Comparison of ENCODE assay signal across 8 mouse cellular contexts in genomic region chr12:16185431-16185923, GRCm38 (mm10).
A peak's percentile ranks its signal among the peaks of the same experiment; 100 is the strongest.
DNase-seq lines count a peak whose midpoint lies in the region; ATAC-seq and TF ChIP-seq lines count a peak whose summit lies in the region.

No protein-coding gene starts in this region.

- peak; percentile 81 for ATAC-seq in heart, embryonic 14.5 days (ENCODE audit: insufficient number of reproducible peaks, insufficient read depth, low FRiP score, low read depth)
- peak; percentile 77 for ATAC-seq in liver, embryonic 12.5 days

- H3K4me1 ChIP-seq in heart, embryonic 14.5 days (ENCODE audit: control insufficient read depth in 2 of 2, insufficient read depth in 2 of 2, low read length in 2 of 2): peaks cover 19 to 30% of the 10 kb centered on the region in 2 experiments
- peaks cover 19% of the 10 kb centered on the region for H3K4me1 ChIP-seq in liver, embryonic 12.5 days
- H3K4me1 ChIP-seq in spleen, adult 2 months (ENCODE audit: control insufficient read depth, insufficient read depth, insufficient read length): peaks cover 3% of the 10 kb centered on the region; the same call in 1 of the 2 replicates

- peak overlapping the region; percentile 28 to 63 for H3K27ac ChIP-seq in heart, embryonic 14.5 days (replicated peaks in 1 of 2; ENCODE audit: control insufficient read depth in 1 of 2, insufficient read depth in 1 of 2, low read depth in 2 of 2, low read length in 2 of 2)
- H3K27ac ChIP-seq in liver, embryonic 12.5 days: no peak overlapping the region
- H3K27ac ChIP-seq in spleen, adult 2 months (ENCODE audit: insufficient read depth, low read length): no peak overlapping the region

- DNase-seq in CD4-positive helper T cell, adult 2 months (ENCODE audit: low read depth, low spot score): peak; percentile 49
- DNase-seq in brain, embryonic 14.5 days (ENCODE audit: low read depth): peak; percentile 12
- peak; percentile 23 to 54 for DNase-seq in spleen, adult 2 months (ENCODE audit: low read depth in 1 of 2, low spot score in 2 of 2)
- DNase-seq in frontal cortex, postnatal 10 days (ENCODE audit: low spot score in 2 of 2): no peak
- no peak for DNase-seq in urinary bladder, adult 18-20 months (ENCODE audit: low spot score in 2 of 2)
- DNase-seq in testis, postnatal 10 days (ENCODE audit: low spot score): no peak

- H3K27me3 ChIP-seq in heart, embryonic 14.5 days (ENCODE audit: control insufficient read depth, insufficient read depth, low read length): no peaks in the 10 kb centered on the region; the same call in 1 of the 2 replicates
- no peaks in the 10 kb centered on the region for H3K27me3 ChIP-seq in liver, embryonic 12.5 days (replicated peaks)
- H3K27me3 ChIP-seq in spleen, adult 2 months (ENCODE audit: control insufficient read depth, insufficient read depth, low read length): no peaks in the 10 kb centered on the region

- TF ChIP-seq CTCF in brain, embryonic 14.5 days (IDR thresholded peaks at IDR 0.05; ENCODE audit: borderline replicate concordance, extremely low read depth, insufficient read depth, insufficient read length): no peak
- TF ChIP-seq CTCF in spleen, adult 2 months (IDR thresholded peaks at IDR 0.05; ENCODE audit: extremely low read depth, insufficient read depth, insufficient read length, insufficient replicate concordance): no peak

- H3K4me3 ChIP-seq in heart, embryonic 14.5 days (ENCODE audit: control insufficient read depth in 1 of 2, insufficient read depth in 1 of 2, low read depth in 1 of 2, low read length in 2 of 2): peak overlapping the region in 1 of 2 experiments; percentile 3; a peak in 1 of 4 replicates
- H3K4me3 ChIP-seq in liver, embryonic 12.5 days: no peak overlapping the region; the same call in 1 of the 2 replicates
- H3K4me3 ChIP-seq in spleen, adult 2 months (ENCODE audit: extremely low read depth, insufficient read depth, insufficient read length): peak overlapping the region; percentile 35; the same call in 1 of the 2 replicates

- H3K9me3 ChIP-seq in heart, embryonic 14.5 days (ENCODE audit: control insufficient read depth, low read length): no peaks in the 10 kb centered on the region
- no peaks in the 10 kb centered on the region for H3K9me3 ChIP-seq in liver, embryonic 12.5 days (replicated peaks)

- no peaks in the 10 kb centered on the region for H3K36me3 ChIP-seq in heart, embryonic 14.5 days (ENCODE audit: control insufficient read depth, insufficient read depth, low read length)
- no peaks in the 10 kb centered on the region for H3K36me3 ChIP-seq in liver, embryonic 12.5 days
- H3K36me3 ChIP-seq in spleen, adult 2 months (ENCODE audit: control insufficient read depth, insufficient read depth, low read length): no peaks in the 10 kb centered on the region

- H3K9ac ChIP-seq in heart, embryonic 14.5 days (ENCODE audit: low read length): 0 out of 2 replicates have a peak overlapping the region, but pooled peaks have one; percentile 31
- H3K9ac ChIP-seq in liver, embryonic 12.5 days: no peak overlapping the region

- peak overlapping the region; percentile 59 for H3K4me2 ChIP-seq in heart, embryonic 14.5 days (ENCODE audit: low read length)
- H3K4me2 ChIP-seq in liver, embryonic 12.5 days: peak overlapping the region; percentile 46

- TF ChIP-seq POLR2A in brain, embryonic 14.5 days (IDR thresholded peaks at IDR 0.05; ENCODE audit: borderline replicate concordance, extremely low read depth, insufficient read depth, insufficient read length, poor library complexity, severe bottlenecking): no peak
- no peak for TF ChIP-seq POLR2A in spleen, adult 2 months (IDR thresholded peaks at IDR 0.05; ENCODE audit: low read depth, low read length)

- 2% methylated on average over 14 of the region's 14 CpGs for WGBS in heart, embryonic 14.5 days
- 7% methylated on average over 14 of the region's 14 CpGs for WGBS in liver, embryonic 12.5 days (ENCODE audit: insufficient replicate concordance)
- 3% methylated on average over 14 of the region's 14 CpGs for WGBS in spleen, adult 2 months

Comparison
In these comparisons a context has a peak if more than half of its experiments do, and no peak if none do; other contexts are left out.
1. DNase-seq: peak in CD4-positive helper T cell, adult 2 months (single experiment), brain, embryonic 14.5 days (single experiment) and spleen, adult 2 months (2 of 2); none in frontal cortex, postnatal 10 days (0 of 2), urinary bladder, adult 18-20 months (0 of 2) and testis, postnatal 10 days (single experiment).
2. H3K27ac ChIP-seq: peak in heart, embryonic 14.5 days (2 of 2); none in liver, embryonic 12.5 days (single experiment) and spleen, adult 2 months (single experiment).